Mouse (Mus musculus): Measurements from ENCODE around the gene Cgas. TPM values are rescaled to one million over a fixed set of nuclear protein-coding genes. Genes with fewer than 3 reads are reported as not detected.
A peak's percentile ranks its signal among the peaks of the same experiment; 100 is the strongest.

Gene Cgas
- polyA plus RNA-seq, 1 experiment from 2014 or later: 0.84 TPM

- DNase-seq (ENCODE audit: low spot score): no peak
- Histone ChIP-seq H3K9ac (0 out of 2 replicates have a peak overlapping the region, but pooled peaks have one; percentile 44), H3K27ac (no peak overlapping the region), H3K4me1 (replicated peaks; ENCODE audit: control insufficient read depth, insufficient read depth, low read length) (0 out of 2 replicates have a peak, but pooled peaks cover 7% of the 10 kb centered on the region), H3K4me2 (replicated peaks) (peak overlapping the region; percentile 64), H3K4me3 (replicated peaks; ENCODE audit: low read length) (peak overlapping the region; percentile 43), H3K27me3 (ENCODE audit: control insufficient read depth, insufficient read depth, low read length) (peaks cover 80% of the 10 kb centered on the region), H3K36me3 (replicated peaks; ENCODE audit: control insufficient read depth, insufficient read depth) (no peaks in the 10 kb centered on the region), H3K9me3 (ENCODE audit: control insufficient read depth, low read length) (no peaks in the 10 kb centered on the region)
- no peak for ATAC-seq (ENCODE audit: low FRiP score)
- 5% methylated on average over 9 of the region's 9 CpGs for WGBS
These were observed 829 bp downstream of the Cgas start for GRCm38 (mm10) chr9:78442237-78442578.

- no peak for ATAC-seq (ENCODE audit: low FRiP score)
- WGBS: 70% methylated on average over 5 of the region's 5 CpGs
These were observed 3.6 kb downstream of the Cgas start for GRCm38 (mm10) chr9:78439426-78439825.

GRCm38 (mm10) chr9:78432471-78432870, 10.6 kb downstream of the Cgas start:
- H3K4me2 ChIP-seq (replicated peaks): no peak overlapping the region
- H3K36me3 ChIP-seq (replicated peaks; ENCODE audit: control insufficient read depth, insufficient read depth): no peaks in the 10 kb centered on the region
- no peak overlapping the region for H3K9ac ChIP-seq
- DNase-seq (ENCODE audit: low spot score) (no peak), ATAC-seq (ENCODE audit: low FRiP score) (no peak)
- H3K27ac ChIP-seq: no peak overlapping the region
- no peak overlapping the region for H3K4me3 ChIP-seq (replicated peaks; ENCODE audit: low read length)
- H3K9me3 ChIP-seq (ENCODE audit: control insufficient read depth, low read length): no peaks in the 10 kb centered on the region
- no peaks in the 10 kb centered on the region for H3K27me3 ChIP-seq (ENCODE audit: control insufficient read depth, insufficient read depth, low read length)
- no peaks in the 10 kb centered on the region; the same call in 1 of the 2 replicates for H3K4me1 ChIP-seq (replicated peaks; ENCODE audit: control insufficient read depth, insufficient read depth, low read length)
- 87% methylated on average over 5 of the region's 5 CpGs for WGBS

More at GRCm38 (mm10) chr9:78439426-78439825, 3.6 kb downstream of the Cgas start:
- Histone ChIP-seq H3K36me3 (replicated peaks; ENCODE audit: control insufficient read depth, insufficient read depth) (no peaks in the 10 kb centered on the region), H3K27ac (no peak overlapping the region), H3K4me3 (replicated peaks; ENCODE audit: low read length) (no peak overlapping the region), H3K9ac (no peak overlapping the region), H3K9me3 (ENCODE audit: control insufficient read depth, low read length) (no peaks in the 10 kb centered on the region), H3K27me3 (ENCODE audit: control insufficient read depth, insufficient read depth, low read length) (peaks cover 56% of the 10 kb centered on the region), H3K4me1 (replicated peaks; ENCODE audit: control insufficient read depth, insufficient read depth, low read length) (0 out of 2 replicates have a peak, but pooled peaks cover 7% of the 10 kb centered on the region), H3K4me2 (replicated peaks) (no peak overlapping the region)
- no peak for DNase-seq (ENCODE audit: low spot score)

DNA sequence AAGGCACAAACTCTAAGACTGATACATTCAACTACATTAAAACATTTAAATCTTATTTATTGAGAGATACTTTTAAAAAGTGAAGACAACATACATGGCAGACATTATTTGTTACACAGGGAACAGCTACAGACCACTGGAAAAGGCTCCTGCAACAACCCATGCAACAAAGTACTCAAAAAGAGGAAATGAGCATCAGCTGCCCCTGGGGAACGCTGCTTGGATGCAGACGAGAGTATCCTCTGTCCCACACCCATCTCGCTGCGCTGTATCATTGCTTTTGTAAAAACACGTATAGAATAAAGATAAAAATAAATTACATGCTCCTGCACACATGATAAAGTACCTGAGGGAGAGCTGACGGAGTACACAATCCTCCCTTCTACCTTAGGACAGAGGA, 12.6 kb downstream of the Cgas start:
- H3K9ac ChIP-seq: no peak overlapping the region
- no peak for ATAC-seq (ENCODE audit: low FRiP score)
- WGBS: 82% methylated on average over 6 of the region's 6 CpGs

GRCm38 (mm10) chr9:78429551-78429950, 13.5 kb downstream of the Cgas start:
- WGBS: 57% methylated on average over 2 of the region's 2 CpGs
- Histone ChIP-seq H3K27ac (no peak overlapping the region), H3K4me3 (replicated peaks; ENCODE audit: low read length) (no peak overlapping the region), H3K36me3 (replicated peaks; ENCODE audit: control insufficient read depth, insufficient read depth) (no peaks in the 10 kb centered on the region), H3K27me3 (ENCODE audit: control insufficient read depth, insufficient read depth, low read length) (no peaks in the 10 kb centered on the region), H3K4me2 (replicated peaks) (no peak overlapping the region), H3K9me3 (ENCODE audit: control insufficient read depth, low read length) (no peaks in the 10 kb centered on the region), H3K4me1 (replicated peaks; ENCODE audit: control insufficient read depth, insufficient read depth, low read length) (no peaks in the 10 kb centered on the region; the same call in 1 of the 2 replicates), H3K9ac (no peak overlapping the region)
- DNase-seq (ENCODE audit: low spot score) (no peak), ATAC-seq (ENCODE audit: low FRiP score) (no peak)

More for the DNA sequence above, 12.6 kb downstream of the Cgas start:
- H3K4me3 ChIP-seq (replicated peaks; ENCODE audit: low read length): no peak overlapping the region
- no peaks in the 10 kb centered on the region; the same call in 1 of the 2 replicates for H3K4me1 ChIP-seq (replicated peaks; ENCODE audit: control insufficient read depth, insufficient read depth, low read length)
- H3K4me2 ChIP-seq (replicated peaks): no peak overlapping the region
- DNase-seq (ENCODE audit: low spot score): no peak
- no peaks in the 10 kb centered on the region for H3K36me3 ChIP-seq (replicated peaks; ENCODE audit: control insufficient read depth, insufficient read depth)
- H3K27me3 ChIP-seq (ENCODE audit: control insufficient read depth, insufficient read depth, low read length): no peaks in the 10 kb centered on the region
- H3K9me3 ChIP-seq (ENCODE audit: control insufficient read depth, low read length): no peaks in the 10 kb centered on the region
- no peak overlapping the region for H3K27ac ChIP-seq

GRCm38 (mm10) chr9:78428870-78429432, 14.1 kb downstream of the Cgas start:
- no peaks in the 10 kb centered on the region for H3K9me3 ChIP-seq (ENCODE audit: control insufficient read depth, low read length)
- 85% methylated on average over 4 of the region's 4 CpGs for WGBS
- ATAC-seq (ENCODE audit: low FRiP score) (no peak), DNase-seq (ENCODE audit: low spot score) (no peak)
- no peaks in the 10 kb centered on the region for H3K36me3 ChIP-seq (replicated peaks; ENCODE audit: control insufficient read depth, insufficient read depth)
- no peak overlapping the region for H3K9ac ChIP-seq
- H3K27me3 ChIP-seq (ENCODE audit: control insufficient read depth, insufficient read depth, low read length): no peaks in the 10 kb centered on the region
- no peak overlapping the region for H3K4me2 ChIP-seq (replicated peaks)
- H3K4me3 ChIP-seq (replicated peaks; ENCODE audit: low read length): no peak overlapping the region
- H3K4me1 ChIP-seq (replicated peaks; ENCODE audit: control insufficient read depth, insufficient read depth, low read length): no peaks in the 10 kb centered on the region; the same call in 1 of the 2 replicates
- no peak overlapping the region for H3K27ac ChIP-seq

DNA sequence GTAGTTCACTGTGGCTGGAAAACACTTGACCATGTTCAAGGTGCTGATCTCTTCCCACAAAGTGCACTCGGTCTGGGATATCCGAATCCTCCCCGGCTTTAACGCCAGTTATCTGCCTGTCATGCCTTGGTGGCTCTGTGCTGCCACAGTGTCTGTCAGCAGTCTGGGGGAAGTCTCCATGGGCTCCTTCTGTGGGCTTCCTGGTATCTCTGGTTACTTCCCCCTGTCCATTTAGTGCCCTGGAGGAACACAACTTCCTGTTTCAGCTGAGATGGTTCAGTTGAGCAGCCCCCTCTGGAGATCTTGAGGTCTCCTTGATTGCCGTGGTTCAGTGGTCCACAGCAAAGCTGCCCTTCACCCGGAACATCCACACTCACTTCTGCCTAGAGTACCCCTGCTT, 14.9 kb downstream of the Cgas start:
- H3K4me3 ChIP-seq (replicated peaks; ENCODE audit: low read length): no peak overlapping the region
- 78% methylated on average over 6 of the region's 6 CpGs for WGBS
- no peak overlapping the region for H3K9ac ChIP-seq
- no peaks in the 10 kb centered on the region for H3K27me3 ChIP-seq (ENCODE audit: control insufficient read depth, insufficient read depth, low read length)
- DNase-seq (ENCODE audit: low spot score): no peak
- H3K4me2 ChIP-seq (replicated peaks): no peak overlapping the region
- no peak for ATAC-seq (ENCODE audit: low FRiP score)
- no peaks in the 10 kb centered on the region; the same call in 1 of the 2 replicates for H3K4me1 ChIP-seq (replicated peaks; ENCODE audit: control insufficient read depth, insufficient read depth, low read length)
- H3K9me3 ChIP-seq (ENCODE audit: control insufficient read depth, low read length): no peaks in the 10 kb centered on the region
- H3K27ac ChIP-seq: no peak overlapping the region
- no peaks in the 10 kb centered on the region for H3K36me3 ChIP-seq (replicated peaks; ENCODE audit: control insufficient read depth, insufficient read depth)

GRCm38 (mm10) chr9:78427362-78427781, 15.7 kb downstream of the Cgas start:
- DNase-seq (ENCODE audit: low spot score) (no peak), ATAC-seq (ENCODE audit: low FRiP score) (peak; percentile 40; the same call in 1 of the 2 replicates)
- H3K4me3 ChIP-seq (replicated peaks; ENCODE audit: low read length): peak overlapping the region; percentile 31
- no peaks in the 10 kb centered on the region for H3K36me3 ChIP-seq (replicated peaks; ENCODE audit: control insufficient read depth, insufficient read depth)
- H3K4me2 ChIP-seq (replicated peaks): peak overlapping the region; percentile 56
- WGBS: 35% methylated on average over 26 of the region's 27 CpGs
- no peaks in the 10 kb centered on the region; the same call in 1 of the 2 replicates for H3K4me1 ChIP-seq (replicated peaks; ENCODE audit: control insufficient read depth, insufficient read depth, low read length)
- H3K27me3 ChIP-seq (ENCODE audit: control insufficient read depth, insufficient read depth, low read length): no peaks in the 10 kb centered on the region
- H3K9ac ChIP-seq: peak overlapping the region; percentile 34; the same call in 1 of the 2 replicates
- H3K27ac ChIP-seq: no peak overlapping the region
- no peaks in the 10 kb centered on the region for H3K9me3 ChIP-seq (ENCODE audit: control insufficient read depth, low read length)

DNA sequence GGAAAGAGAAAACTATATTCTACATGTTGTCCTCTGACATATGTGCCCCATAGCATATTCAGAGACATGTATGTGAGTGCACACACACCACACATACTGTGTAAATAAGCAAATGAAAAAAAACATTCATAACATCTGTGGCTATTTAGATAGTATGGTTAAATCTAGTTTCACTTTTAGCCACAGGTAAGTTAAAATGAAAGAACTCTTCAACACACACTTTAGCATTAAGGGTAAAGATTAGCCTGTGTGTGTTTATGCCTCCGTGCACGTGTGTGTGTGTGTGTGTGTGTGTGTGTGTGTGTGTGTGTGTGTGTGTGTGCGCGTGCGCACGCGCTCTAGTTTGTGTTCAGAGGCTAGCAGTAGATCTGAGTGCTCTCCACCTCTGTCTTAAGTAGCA, 41.4 kb downstream of the Cgas start:
- ATAC-seq (ENCODE audit: low FRiP score): no peak
- WGBS: 92% methylated on average over 7 of the region's 7 CpGs

More for the DNA sequence above, 41.4 kb downstream of the Cgas start:
- Histone ChIP-seq H3K4me2 (replicated peaks) (no peak overlapping the region), H3K36me3 (replicated peaks; ENCODE audit: control insufficient read depth, insufficient read depth) (no peaks in the 10 kb centered on the region), H3K4me3 (replicated peaks; ENCODE audit: low read length) (no peak overlapping the region), H3K9ac (no peak overlapping the region), H3K9me3 (ENCODE audit: control insufficient read depth, low read length) (no peaks in the 10 kb centered on the region), H3K4me1 (replicated peaks; ENCODE audit: control insufficient read depth, insufficient read depth, low read length) (no peaks in the 10 kb centered on the region), H3K27ac (no peak overlapping the region), H3K27me3 (ENCODE audit: control insufficient read depth, insufficient read depth, low read length) (peaks cover 19% of the 10 kb centered on the region)
- DNase-seq (ENCODE audit: low spot score): no peak
